Mouse (Mus musculus) neural tube, embryonic 12.5 days (tissue): Measurements from ENCODE around the gene Il20ra. TPM values are rescaled to one million over a fixed set of nuclear protein-coding genes. Genes with fewer than 3 reads are reported as not detected.

Experiments used
- ATAC-seq: fragments of 200-750 bp; cut with Nextera tagmentation; 2 replicates; pipeline ENCODE4 v1.8.0; 2017; ENCODE audit warnings: low read depth, mild to moderate bottlenecking, moderate TSS enrichment, moderate library complexity; ENCODE audit not compliant: low FRiP score
- H3K27ac ChIP-seq: fragments of 300-500 bp; sonication (generic); 2 replicates; pipeline ENCODE4 v1.5.1; 2016
- H3K27me3 ChIP-seq: fragments of 300-500 bp; sonication (generic); replicated peaks from 2 replicates; pipeline ENCODE4 v1.6.1; 2016; ENCODE audit warnings: mild to moderate bottlenecking
- H3K36me3 ChIP-seq: fragments of 300-500 bp; sonication (generic); 2 replicates; pipeline ENCODE4 v1.6.1; 2016; ENCODE audit warnings: mild to moderate bottlenecking
- H3K4me1 ChIP-seq: fragments of 300-500 bp; sonication (generic); 2 replicates; pipeline ENCODE4 v1.6.1; 2016
- H3K4me2 ChIP-seq: fragments of 300-500 bp; sonication (generic); replicated peaks from 2 replicates; pipeline ENCODE4 v1.6.1; 2016; ENCODE audit warnings: mild to moderate bottlenecking
- H3K4me3 ChIP-seq: fragments of 300-500 bp; sonication (generic); 2 replicates; pipeline ENCODE4 v1.5.1; 2016
- H3K9ac ChIP-seq: fragments of 300-500 bp; sonication (generic); 2 replicates; pipeline ENCODE4 v1.6.1; 2016; ENCODE audit warnings: mild to moderate bottlenecking
- H3K9me3 ChIP-seq: fragments of 300-500 bp; sonication (generic); 2 replicates; pipeline ENCODE4 v1.6.1; 2016; ENCODE audit warnings: mild to moderate bottlenecking
- WGBS: fragments of 180-500 bp; shearing (Covaris S2); methylation state at CpG from one replicate; pipeline ENCODE4 v1.1.7; 2016; 5-methylcytosine and 5-hydroxymethylcytosine counted together
- polyA plus RNA-seq: library from polyadenylated mRNA; unstranded; fragments of >200 nt; fragmentation: Nextera tagmentation; extraction: Ambion mirVana; gene quantifications from 2 replicates; pipeline ENCODE4 v1.2.1, GENCODE M21; 2016

The Il20ra gene
- polyA plus RNA-seq = not detected in 2 replicates

- peaks cover 6% of the 10 kb centered on the region; the same call in 1 of the 2 replicates for H3K4me1 ChIP-seq
- no peaks in the 10 kb centered on the region for H3K9me3 ChIP-seq
- H3K9ac ChIP-seq = peak within 1 kb of the TSS; percentile 56; the same call in 1 of the 2 replicates
- peak within 1 kb of the TSS; percentile 94 for H3K4me2 ChIP-seq
- ATAC-seq = peak; percentile 65; the same call in 1 of the 2 replicates
- under 1% methylated on average over 29 of the region's 29 CpGs for WGBS
- H3K27me3 ChIP-seq = 0 out of 2 replicates have a peak, but pooled peaks cover 11% of the 10 kb centered on the region
- H3K4me3 ChIP-seq = peak within 1 kb of the TSS; percentile 44
- no peak within 1 kb of the TSS for H3K27ac ChIP-seq
- H3K36me3 ChIP-seq = no peaks in the 10 kb centered on the region
These were observed at the start of gene Il20ra for GRCm38 (mm10) chr10:19712421-19712836. Il20ra (plus strand) TSS chr10:19712570.

GRCm38 (mm10) chr10:19668973-19669372, 43.4 kb upstream of the Il20ra start:
- H3K36me3 ChIP-seq = no peaks in the 10 kb centered on the region
- no peak for ATAC-seq
- H3K27ac ChIP-seq = no peak overlapping the region
- H3K4me1 ChIP-seq = no peaks in the 10 kb centered on the region
- H3K4me2 ChIP-seq = no peak overlapping the region
- WGBS = 90% methylated on average over 5 of the region's 5 CpGs
- H3K9me3 ChIP-seq = no peaks in the 10 kb centered on the region
- no peaks in the 10 kb centered on the region for H3K27me3 ChIP-seq
- H3K4me3 ChIP-seq = no peak overlapping the region
- H3K9ac ChIP-seq = no peak overlapping the region

GRCm38 (mm10) chr10:19672015-19672414, 40.4 kb upstream of the Il20ra start:
- no peaks in the 10 kb centered on the region for H3K36me3 ChIP-seq
- no peaks in the 10 kb centered on the region for H3K4me1 ChIP-seq
- no peak overlapping the region for H3K27ac ChIP-seq
- ATAC-seq = no peak
- no peak overlapping the region for H3K9ac ChIP-seq
- no peaks in the 10 kb centered on the region for H3K27me3 ChIP-seq
- H3K4me2 ChIP-seq = no peak overlapping the region
- no peaks in the 10 kb centered on the region for H3K9me3 ChIP-seq
- no peak overlapping the region for H3K4me3 ChIP-seq

- H3K9me3 ChIP-seq = no peaks in the 10 kb centered on the region
- no peak overlapping the region for H3K27ac ChIP-seq
- ATAC-seq = no peak
- H3K4me3 ChIP-seq = no peak overlapping the region
- H3K36me3 ChIP-seq = no peaks in the 10 kb centered on the region
- no peaks in the 10 kb centered on the region for H3K4me1 ChIP-seq
- 82% methylated on average over 1 of the region's 1 CpGs for WGBS
- H3K9ac ChIP-seq = no peak overlapping the region
- H3K27me3 ChIP-seq = no peaks in the 10 kb centered on the region
- H3K4me2 ChIP-seq = no peak overlapping the region
These were observed 39.2 kb upstream of the Il20ra start for GRCm38 (mm10) chr10:19673146-19673545.

GRCm38 (mm10) chr10:19687686-19688085, 24.7 kb upstream of the Il20ra start:
- ATAC-seq = no peak
- no peaks in the 10 kb centered on the region for H3K9me3 ChIP-seq
- WGBS = 89% methylated on average over 3 of the region's 3 CpGs
- no peak overlapping the region for H3K27ac ChIP-seq
- H3K4me3 ChIP-seq = no peak overlapping the region
- no peak overlapping the region for H3K4me2 ChIP-seq
- H3K36me3 ChIP-seq = no peaks in the 10 kb centered on the region
- H3K9ac ChIP-seq = no peak overlapping the region
- H3K27me3 ChIP-seq = no peaks in the 10 kb centered on the region
- no peaks in the 10 kb centered on the region for H3K4me1 ChIP-seq

GRCm38 (mm10) chr10:19691287-19691686, 21.1 kb upstream of the Il20ra start:
- H3K9ac ChIP-seq = no peak overlapping the region
- WGBS = 80% methylated on average over 3 of the region's 3 CpGs
- no peaks in the 10 kb centered on the region for H3K27me3 ChIP-seq

GRCm38 (mm10) chr10:19691771-19692170, 20.6 kb upstream of the Il20ra start:
- H3K4me1 ChIP-seq = no peaks in the 10 kb centered on the region
- no peak overlapping the region for H3K9ac ChIP-seq
- no peak overlapping the region for H3K27ac ChIP-seq
- H3K27me3 ChIP-seq = no peaks in the 10 kb centered on the region
- no peak overlapping the region for H3K4me2 ChIP-seq
- no peaks in the 10 kb centered on the region for H3K36me3 ChIP-seq
- H3K4me3 ChIP-seq = no peak overlapping the region
- no peak for ATAC-seq
- no peaks in the 10 kb centered on the region for H3K9me3 ChIP-seq
- WGBS = 77% methylated on average over 13 of the region's 13 CpGs

More at GRCm38 (mm10) chr10:19691287-19691686, 21.1 kb upstream of the Il20ra start:
- no peak overlapping the region for H3K27ac ChIP-seq
- no peak for ATAC-seq
- H3K9me3 ChIP-seq = no peaks in the 10 kb centered on the region
- H3K36me3 ChIP-seq = no peaks in the 10 kb centered on the region
- no peak overlapping the region for H3K4me3 ChIP-seq
- no peak overlapping the region for H3K4me2 ChIP-seq
- no peaks in the 10 kb centered on the region for H3K4me1 ChIP-seq

- no peak overlapping the region for H3K4me3 ChIP-seq
- no peak for ATAC-seq
- WGBS = 88% methylated on average over 7 of the region's 7 CpGs
These were observed 20.0 kb upstream of the Il20ra start for GRCm38 (mm10) chr10:19692332-19692731.

GRCm38 (mm10) chr10:19692988-19693387, 19.4 kb upstream of the Il20ra start:
- Histone ChIP-seq H3K4me3 (no peak overlapping the region), H3K4me1 (no peaks in the 10 kb centered on the region), H3K9me3 (no peaks in the 10 kb centered on the region), H3K9ac (no peak overlapping the region), H3K4me2 (no peak overlapping the region), H3K36me3 (no peaks in the 10 kb centered on the region), H3K27ac (no peak overlapping the region), H3K27me3 (no peaks in the 10 kb centered on the region)
- WGBS = 61% methylated on average over 8 of the region's 8 CpGs
- ATAC-seq = no peak

More at GRCm38 (mm10) chr10:19692332-19692731, 20.0 kb upstream of the Il20ra start:
- H3K27me3 ChIP-seq = no peaks in the 10 kb centered on the region
- H3K36me3 ChIP-seq = no peaks in the 10 kb centered on the region
- H3K9ac ChIP-seq = no peak overlapping the region
- H3K27ac ChIP-seq = no peak overlapping the region
- no peaks in the 10 kb centered on the region for H3K4me1 ChIP-seq
- H3K9me3 ChIP-seq = no peaks in the 10 kb centered on the region
- H3K4me2 ChIP-seq = no peak overlapping the region

GRCm38 (mm10) chr10:19693629-19694028, 18.7 kb upstream of the Il20ra start:
- no peaks in the 10 kb centered on the region for H3K36me3 ChIP-seq
- no peaks in the 10 kb centered on the region for H3K4me1 ChIP-seq
- no peak for ATAC-seq
- no peak overlapping the region for H3K4me3 ChIP-seq
- no peaks in the 10 kb centered on the region for H3K9me3 ChIP-seq
- H3K27ac ChIP-seq = no peak overlapping the region
- H3K4me2 ChIP-seq = no peak overlapping the region
- no peak overlapping the region for H3K9ac ChIP-seq
- no peaks in the 10 kb centered on the region for H3K27me3 ChIP-seq
- 73% methylated on average over 2 of the region's 2 CpGs for WGBS

GRCm38 (mm10) chr10:19699331-19699730, 13.0 kb upstream of the Il20ra start:
- 67% methylated on average over 1 of the region's 1 CpGs for WGBS
- no peaks in the 10 kb centered on the region for H3K9me3 ChIP-seq
- H3K4me3 ChIP-seq = no peak overlapping the region
- no peaks in the 10 kb centered on the region for H3K27me3 ChIP-seq
- no peak overlapping the region for H3K4me2 ChIP-seq
- no peak overlapping the region for H3K9ac ChIP-seq
- no peaks in the 10 kb centered on the region for H3K4me1 ChIP-seq
- H3K27ac ChIP-seq = no peak overlapping the region
- H3K36me3 ChIP-seq = no peaks in the 10 kb centered on the region
- ATAC-seq = no peak

- H3K27me3 ChIP-seq = no peaks in the 10 kb centered on the region
- no peaks in the 10 kb centered on the region for H3K36me3 ChIP-seq
- WGBS = 53% methylated on average over 8 of the region's 8 CpGs
- H3K4me3 ChIP-seq = no peak overlapping the region
- H3K4me2 ChIP-seq = no peak overlapping the region
- no peak overlapping the region for H3K9ac ChIP-seq
- H3K27ac ChIP-seq = no peak overlapping the region
- no peak for ATAC-seq
- no peaks in the 10 kb centered on the region for H3K4me1 ChIP-seq
- no peaks in the 10 kb centered on the region for H3K9me3 ChIP-seq
These were observed 7.9 kb upstream of the Il20ra start for GRCm38 (mm10) chr10:19704445-19704844.

GRCm38 (mm10) chr10:19707768-19708167, 4.6 kb upstream of the Il20ra start:
- H3K4me1 ChIP-seq = peaks cover 5% of the 10 kb centered on the region; the same call in 1 of the 2 replicates
- H3K27me3 ChIP-seq = 0 out of 2 replicates have a peak, but pooled peaks cover 8% of the 10 kb centered on the region
- no peaks in the 10 kb centered on the region for H3K9me3 ChIP-seq
- no peak overlapping the region for H3K4me2 ChIP-seq
- no peak for ATAC-seq
- no peak overlapping the region for H3K4me3 ChIP-seq
- WGBS = 69% methylated on average over 12 of the region's 12 CpGs
- no peak overlapping the region for H3K9ac ChIP-seq
- H3K36me3 ChIP-seq = no peaks in the 10 kb centered on the region
- no peak overlapping the region for H3K27ac ChIP-seq
